Mouse (Mus musculus) ZHBTc4 (cell line): ENCODE measurements around the gene Cxcl14.

Experiments used
- DNase-seq: peaks from one replicate; pipeline ENCODE4 v3.0.0-alpha.2; 2011; ENCODE audit warnings: low read depth, low spot score

Cxcl14 gene

DNA sequence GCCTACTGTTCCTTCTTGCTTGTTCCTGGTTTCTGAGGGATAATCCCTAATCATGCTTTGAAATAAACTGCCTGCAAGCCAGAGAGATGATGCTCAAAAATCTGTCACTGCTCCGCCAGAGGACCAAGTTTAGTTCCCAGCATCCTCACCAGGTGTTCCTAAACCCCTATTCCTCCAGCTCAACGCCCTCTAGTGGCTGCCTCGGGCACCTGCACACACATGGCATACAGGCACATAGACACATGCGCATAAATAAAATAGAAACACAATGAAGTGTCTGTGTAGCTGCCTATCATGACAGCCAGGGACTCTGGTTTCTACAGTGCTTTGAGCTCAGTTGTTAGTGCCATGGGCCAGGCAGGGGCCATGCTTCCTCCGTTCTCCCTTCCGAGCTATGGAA, 6.4 kb downstream of the Cxcl14 start:
- peak; percentile 86 for DNase-seq

DNA sequence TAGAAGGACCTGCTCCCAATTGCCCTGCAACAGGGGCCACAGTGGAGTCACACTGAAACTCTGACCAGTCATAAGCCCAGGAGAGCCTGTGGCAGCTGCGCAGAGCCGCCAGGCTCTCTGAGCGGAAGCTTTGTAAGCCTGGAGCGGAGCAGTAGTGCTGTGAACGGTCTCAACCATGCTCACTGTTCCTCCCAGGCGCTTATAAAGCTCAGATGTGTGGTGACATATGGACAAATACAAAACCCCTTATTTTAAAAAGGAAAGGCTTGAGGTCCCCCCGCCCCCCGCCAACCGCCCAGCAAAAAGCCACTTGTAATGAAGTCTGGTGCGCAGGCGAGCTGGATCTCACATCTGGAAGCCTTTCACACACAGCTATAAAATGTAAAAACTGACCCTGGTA, 7.1 kb downstream of the Cxcl14 start:
- DNase-seq = peak; percentile 32

DNA sequence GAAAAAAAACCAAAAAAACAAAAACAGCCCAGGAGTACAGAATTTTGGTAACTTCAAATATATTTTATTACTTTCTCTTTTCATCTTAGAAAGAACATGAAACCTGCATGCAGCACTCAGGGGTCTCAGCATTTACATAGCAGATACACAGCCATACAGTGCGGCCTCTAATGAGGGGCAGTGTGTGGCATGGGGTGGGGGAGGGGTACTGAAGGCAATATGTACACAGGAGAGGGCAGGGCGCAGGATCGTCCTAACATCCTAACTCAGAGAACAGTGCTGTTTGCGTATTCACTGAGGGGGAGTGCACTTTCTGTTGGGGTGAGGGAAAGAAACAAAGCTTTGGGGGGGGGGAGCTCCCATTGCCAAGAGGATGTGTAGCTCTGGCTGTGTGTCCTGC, 7.8 kb downstream of the Cxcl14 start:
- DNase-seq = no peak

DNA sequence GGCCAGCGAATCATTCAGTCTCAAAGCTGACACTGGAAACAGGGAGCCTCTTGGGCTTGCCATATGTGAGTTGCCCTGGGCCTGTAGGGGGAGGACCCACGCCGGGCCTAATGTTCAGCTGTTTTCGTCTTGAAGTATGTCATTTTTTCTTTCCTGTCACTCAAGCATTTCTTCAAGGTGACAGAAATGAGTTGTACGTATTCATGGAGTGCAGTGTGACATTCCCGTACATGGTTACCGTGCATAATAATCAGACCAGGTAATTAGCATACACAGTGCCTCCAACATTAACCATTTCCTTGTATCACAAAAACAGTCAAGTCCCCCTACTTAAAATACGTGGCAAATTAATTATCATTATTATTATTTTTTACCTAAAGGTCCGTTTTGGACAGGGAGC, 9.3 kb downstream of the Cxcl14 start:
- no peak for DNase-seq

DNA sequence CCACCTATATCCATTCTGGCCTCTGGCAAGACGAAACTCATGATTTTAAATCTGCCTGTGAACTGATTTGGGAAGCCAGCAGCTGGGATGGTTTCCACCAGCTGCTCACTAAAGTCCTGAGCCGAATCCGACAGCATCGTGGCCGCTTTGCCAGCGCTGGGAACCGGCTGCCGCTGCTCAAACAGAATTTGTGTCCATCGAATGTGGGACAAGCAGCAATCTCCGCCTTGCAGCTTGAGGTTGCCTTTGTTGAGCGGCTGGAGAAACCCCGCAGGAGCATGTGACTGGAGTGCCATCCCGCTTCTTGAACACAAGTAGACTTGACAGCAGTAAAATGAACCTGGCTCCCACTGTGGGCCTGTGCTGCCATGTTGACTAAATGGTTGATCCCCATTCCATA, 13.0 kb downstream of the Cxcl14 start:
- no peak for DNase-seq

DNA sequence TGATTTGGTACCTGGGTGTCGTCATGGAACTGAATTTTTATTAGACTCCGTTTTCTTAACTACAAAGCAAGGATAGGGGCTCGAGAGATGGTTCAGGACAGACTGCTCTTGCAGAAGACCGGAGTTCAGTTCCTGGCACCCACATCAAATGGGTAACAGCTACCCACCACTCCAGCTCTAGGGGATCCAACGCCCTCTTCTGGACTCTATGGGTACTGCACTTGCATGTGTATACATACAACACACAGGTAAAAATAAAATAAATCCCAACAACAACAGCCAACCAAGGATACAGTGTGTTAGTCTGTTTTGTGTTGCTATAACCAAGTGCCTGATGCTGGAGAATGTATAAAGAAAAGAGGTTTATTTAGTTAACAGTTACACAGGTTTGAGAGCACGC, 16.0 kb downstream of the Cxcl14 start:
- peak; percentile 46 for DNase-seq

DNA sequence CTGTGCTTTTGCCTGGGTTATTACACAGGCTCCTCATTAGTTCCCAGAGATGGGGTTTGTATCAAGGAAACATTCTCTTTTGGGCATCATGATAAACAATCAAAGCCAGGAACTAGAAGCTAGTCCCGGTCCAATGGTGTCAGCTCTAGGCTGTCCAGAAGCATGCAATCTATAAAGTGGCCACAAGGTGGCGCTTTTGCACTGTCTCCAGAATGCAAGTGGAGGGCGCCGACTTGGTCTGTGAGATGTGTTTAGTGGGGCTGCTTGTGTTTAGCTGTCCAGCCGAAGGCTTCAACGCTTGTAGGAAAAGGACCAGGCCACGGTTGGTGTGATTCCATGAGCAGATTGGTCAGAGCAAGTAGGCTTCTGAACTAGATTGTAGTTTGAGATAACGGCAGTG, 16.9 kb downstream of the Cxcl14 start:
- DNase-seq = peak; percentile 88

DNA sequence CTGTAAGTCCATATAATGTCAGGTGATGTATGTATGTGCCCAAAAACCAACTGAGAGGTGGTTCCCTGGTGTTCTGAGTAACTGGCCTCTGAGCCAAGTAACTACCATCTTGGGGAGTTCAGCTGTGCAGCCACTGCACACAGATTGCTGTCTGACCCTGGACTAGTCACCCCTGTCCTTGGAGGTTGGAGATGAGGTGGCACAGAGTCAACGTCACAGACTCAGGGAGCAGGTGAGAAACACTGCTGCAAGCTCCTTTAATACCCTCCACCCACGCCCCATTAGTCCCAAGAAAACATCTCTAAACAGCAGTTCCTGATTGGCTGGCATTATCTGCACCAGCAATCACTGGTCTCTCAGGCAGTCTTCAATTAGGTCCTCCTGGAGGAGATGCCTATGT, 21.2 kb downstream of the Cxcl14 start:
- no peak for DNase-seq

DNA sequence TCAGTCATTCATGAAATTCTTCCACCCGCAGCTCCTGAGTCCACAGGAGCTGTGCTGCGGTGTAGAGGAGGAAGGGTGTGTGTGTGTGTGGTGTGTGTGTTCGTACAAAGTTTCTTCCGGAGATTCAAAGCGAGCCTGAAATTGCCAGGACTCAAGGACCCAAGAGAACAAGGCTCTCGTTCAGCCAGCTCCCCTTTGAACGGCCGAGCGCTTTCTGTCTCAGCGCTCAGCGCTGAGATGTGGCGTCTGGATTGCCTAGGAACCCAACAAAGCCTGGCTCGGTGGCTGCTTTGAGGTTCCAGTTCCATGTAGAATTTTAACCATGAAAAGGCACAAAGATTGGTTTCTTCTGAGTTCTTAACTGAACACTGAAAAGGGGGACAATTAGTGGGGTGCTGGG, 26.2 kb downstream of the Cxcl14 start:
- DNase-seq = no peak

DNA sequence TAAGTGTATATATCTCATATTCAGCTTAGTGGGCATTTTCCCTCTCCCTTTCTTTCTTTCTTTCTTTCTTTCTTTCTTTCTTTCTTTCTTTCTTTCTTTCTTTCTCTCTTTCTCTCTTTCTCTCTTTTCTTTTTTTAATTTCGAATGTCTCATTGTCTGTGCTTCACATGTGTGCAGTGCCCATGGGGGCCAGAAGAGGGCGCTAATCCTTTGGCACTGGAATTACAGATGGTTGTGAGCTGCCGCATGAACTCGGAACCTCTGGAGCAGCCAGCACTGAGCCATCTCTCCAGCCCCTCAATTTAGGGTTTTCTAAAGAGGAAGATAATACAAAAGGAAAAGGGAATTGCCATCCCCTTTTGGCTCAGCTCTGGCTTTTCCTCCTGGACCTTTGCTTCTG, 29.0 kb downstream of the Cxcl14 start:
- DNase-seq = peak; percentile 81

DNA sequence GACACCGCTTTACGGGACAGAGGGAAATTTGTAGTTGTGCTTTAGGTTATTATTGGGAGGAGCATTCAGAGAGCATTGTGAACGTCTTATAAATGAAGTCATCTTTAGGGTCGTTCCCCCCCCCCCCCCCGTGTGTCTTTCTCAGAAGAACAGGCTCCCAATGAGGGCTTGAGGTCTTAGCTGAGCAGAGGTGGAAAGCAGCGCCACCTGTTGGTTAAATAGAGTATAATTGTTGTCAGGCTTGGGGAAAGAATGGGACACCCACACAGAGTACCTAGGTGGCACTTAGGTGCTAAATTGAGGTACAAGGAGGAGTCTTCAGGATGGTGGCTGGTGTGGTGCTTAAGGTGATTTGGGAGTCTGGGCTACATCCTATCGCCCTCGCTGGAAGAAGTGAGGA, 29.9 kb downstream of the Cxcl14 start:
- peak; percentile 78 for DNase-seq

DNA sequence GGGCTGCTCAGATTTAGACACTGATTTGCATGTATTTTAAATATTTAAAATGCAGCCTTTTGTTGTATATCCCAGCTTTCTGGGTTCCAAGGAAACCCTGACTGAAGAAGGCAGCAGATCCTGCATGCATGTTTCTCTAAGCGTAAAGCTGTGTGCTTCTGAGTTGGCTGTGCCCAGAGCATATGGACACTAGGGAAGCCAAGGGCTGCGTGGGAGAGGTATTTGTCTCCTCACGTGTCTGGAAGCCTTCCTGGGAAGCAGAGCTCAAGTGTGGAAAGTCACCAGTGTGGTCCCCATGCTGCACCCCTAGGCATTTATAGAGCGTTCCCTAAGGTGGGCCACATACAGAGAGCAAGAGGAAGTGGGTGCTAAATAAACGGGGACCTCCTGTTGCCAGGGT, 30.7 kb downstream of the Cxcl14 start:
- DNase-seq = no peak

DNA sequence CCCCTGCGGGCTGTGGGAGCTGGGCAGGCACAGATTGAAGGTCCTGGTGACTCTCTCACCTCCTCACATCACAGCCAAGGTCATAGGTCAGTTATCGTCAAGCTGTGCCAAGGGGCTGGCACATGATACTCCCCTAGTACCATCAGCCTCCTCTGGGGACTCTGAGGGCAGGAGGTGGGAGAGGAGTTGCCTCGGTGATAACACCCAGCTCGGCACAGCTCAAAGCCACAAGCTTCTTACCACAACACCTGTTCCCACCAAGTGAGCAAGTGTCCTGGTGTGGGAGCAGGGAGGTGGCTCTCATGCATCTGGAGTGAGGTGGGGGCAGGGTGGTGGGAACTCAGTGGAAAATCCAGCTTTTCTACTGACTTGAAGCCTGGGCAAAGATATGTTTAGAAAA, 34.1 kb downstream of the Cxcl14 start:
- no peak for DNase-seq

DNA sequence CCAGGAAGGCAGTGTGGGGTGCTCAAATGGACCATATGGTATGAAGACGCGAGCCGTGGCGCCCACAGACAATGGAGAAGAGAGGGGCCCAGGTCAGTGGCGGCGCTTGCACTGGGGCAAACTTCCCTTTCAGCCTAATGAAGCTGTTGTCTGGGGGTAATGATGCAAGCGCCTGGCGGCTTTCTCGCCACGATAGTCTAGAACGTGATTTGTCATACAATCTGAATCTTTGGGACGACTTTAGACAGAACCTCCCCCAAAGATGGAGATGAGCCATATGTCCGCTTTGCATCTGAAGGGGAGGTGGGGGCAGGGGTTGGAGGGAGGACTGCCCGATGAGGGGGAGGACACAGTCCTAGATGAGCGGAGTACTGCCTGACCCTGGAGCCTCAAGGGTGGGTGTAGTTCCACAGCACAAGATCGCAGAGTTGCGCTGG, 36.0 kb downstream of the Cxcl14 start:
- peak; percentile 42 for DNase-seq

DNA sequence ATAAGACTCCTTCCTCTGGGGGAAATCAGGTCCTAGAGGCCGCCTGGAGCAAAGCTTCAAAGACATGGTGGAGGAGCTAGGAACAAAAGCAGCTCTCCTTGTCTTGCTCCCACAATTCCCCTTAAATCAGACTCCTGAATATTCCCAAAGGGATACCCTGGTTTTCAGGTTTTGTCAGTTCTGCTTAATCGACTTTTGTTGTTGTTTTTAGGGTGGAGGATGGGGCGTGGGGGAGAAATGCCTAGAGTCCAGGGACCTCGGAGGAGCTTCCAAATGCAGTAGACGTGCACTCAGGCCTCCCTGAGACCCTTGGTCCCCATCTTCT, 36.5 kb downstream of the Cxcl14 start:
- peak; percentile 22 for DNase-seq

DNA sequence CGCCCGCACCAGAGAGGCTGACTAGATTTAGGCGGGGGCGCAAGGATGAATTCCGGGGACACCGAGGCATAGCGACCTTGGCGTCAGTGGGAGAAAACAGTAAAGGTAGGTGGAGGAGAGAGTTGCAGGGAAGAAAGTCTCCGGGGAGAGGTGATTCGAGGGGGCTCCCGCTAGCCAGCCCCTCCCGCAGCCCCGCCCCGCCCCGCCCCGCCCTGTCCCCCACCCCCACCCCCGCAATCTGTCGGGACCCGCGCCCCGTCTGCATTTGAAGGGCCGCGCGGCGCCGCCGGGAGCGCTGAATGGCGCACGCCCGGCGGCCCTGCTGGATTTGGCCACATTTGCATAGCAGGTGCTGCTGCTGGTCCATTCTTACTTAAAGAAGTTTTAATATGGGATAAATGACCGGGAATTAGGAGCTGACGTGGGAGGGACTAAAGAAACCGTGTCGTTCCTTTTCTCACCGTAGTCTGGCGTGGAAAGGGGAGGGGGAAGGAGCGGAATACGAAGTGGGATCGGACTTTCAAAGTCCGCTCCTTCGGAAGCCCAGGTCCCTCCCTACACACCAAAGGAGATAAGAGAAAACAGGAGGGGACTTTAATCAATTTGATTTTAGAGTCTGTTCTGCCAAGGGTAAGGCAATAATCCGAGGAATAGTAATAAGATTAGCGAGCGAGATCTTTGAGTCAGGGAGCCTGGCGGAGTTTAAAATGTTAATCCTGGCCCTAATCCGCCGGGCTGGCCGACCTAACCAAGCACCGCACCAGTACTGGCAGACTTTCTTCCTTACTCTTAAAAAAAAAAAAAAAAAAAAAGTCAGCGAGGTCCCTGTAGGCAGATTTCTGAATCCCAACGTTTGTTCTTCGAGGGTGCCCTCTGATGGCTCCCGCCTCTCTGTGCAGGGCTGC, 37.1 kb downstream of the Cxcl14 start:
- DNase-seq = peak; percentile 66

DNA sequence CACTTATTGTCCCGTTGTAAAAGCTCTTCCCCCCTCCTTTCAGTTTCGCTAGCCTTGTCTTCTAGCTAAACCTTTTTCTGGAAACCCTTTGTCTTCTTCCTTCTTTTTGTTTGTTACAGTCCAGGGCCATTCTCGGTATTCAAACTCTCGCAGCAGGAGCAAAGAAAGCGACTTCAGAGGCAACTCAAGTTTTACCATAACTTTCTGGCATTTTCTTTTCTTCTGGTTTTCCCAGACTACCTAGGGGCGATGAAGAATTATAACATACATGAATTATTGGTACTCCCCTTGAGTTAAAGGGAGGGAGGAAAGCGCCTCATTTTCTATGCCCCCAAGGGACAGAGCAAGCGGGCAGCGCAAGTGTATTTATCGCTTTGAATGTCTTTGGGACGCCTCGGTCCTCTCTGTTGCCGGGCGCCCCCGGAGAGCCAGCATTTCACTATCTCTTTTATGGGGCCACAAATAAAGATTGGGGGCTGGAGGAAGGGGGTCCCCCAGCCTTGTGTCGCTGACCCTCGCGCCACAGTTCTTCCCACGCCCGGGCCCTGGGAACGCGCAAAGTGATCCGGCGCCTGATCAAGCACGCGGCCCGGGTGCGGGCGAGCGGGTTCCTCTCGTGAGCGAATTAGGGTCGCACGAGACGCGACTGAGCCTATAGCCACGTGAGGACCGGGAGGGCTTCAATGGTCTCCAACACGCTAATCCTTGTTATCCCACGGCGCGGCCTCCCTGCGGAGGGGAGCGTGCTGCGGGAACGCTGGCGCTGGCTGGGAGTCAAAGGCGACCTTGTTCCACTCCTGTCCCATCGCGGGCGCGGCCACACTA, 37.9 kb downstream of the Cxcl14 start:
- DNase-seq = peak; percentile 67

DNA sequence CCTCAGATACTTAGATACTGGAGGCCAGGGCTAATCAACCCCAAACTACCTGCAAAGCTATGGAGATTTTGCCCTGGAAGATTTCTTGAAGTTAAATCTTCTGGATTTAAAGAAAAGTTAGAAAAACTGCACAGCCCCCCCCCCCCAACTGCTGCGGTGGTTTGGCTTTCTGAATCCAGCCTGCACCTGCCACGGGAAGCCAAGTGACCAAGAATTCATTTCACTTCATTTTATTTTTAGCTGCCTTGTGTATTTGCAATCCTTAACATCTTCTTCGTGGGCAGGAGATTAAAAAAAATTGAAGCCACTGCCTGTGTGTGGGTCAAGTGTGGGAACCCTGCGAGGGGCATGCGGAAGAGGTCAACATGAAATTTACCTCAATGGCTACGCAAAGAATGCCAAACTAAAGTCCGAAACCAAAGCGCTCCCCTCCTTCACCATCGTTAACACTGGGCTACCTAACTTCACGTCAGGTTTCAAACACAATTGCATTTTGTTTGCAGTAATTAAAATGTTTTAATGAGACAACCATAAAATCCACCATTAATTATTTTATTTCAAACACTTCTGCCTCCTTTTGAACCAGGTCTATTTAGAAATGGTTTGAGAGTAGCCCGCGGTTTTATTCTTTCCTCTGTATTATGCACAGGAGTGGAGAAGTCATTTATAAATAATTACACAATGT, 38.7 kb downstream of the Cxcl14 start:
- no peak for DNase-seq

DNA sequence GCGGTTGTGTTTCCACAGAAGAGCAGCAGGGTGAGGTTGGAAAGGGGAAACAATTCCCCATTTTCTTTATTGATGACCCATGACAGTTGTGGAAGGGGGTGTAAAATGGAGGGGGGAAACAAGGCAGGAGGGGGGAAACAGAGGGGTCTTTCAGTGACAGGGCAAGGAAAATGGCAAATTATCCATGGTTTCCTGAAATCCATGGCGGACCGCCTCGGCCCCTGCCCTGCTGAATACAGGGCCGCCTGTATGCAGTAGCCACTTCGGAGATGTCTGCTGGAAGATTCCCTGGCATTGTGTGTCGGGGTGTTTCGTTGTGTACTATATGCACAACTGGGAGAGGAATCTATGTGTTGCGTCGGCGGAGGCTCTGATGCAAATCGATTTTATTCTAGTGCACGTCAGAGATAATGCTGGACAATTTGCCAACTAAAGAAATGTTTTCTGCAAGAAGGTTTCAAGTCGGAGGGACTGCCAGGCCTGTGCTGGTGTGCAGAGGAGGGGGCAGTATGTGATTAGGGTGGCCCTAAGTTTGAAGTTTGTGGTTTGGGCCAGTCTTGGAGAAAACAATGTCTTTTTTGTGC, 39.5 kb downstream of the Cxcl14 start:
- no peak for DNase-seq

DNA sequence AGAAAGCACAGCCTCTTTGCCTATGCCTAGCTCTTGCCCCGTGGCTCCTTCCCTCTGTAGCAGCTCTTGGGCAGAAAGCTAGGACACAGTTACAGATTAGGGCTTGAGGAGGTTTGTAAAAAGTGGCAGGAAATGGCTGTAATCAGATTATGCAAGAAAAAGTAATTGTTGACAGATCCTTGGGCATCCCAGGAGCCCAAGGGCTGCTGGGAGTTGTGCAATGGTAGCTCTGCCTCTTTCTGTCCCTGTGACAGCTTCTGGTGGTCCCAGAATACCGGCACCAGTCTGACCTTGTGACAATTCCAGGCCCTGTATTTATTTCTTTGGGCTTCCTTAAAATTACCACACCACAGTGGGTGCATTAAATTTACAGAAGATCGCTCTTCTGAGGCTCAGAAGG, 43.0 kb downstream of the Cxcl14 start:
- DNase-seq = no peak

DNA sequence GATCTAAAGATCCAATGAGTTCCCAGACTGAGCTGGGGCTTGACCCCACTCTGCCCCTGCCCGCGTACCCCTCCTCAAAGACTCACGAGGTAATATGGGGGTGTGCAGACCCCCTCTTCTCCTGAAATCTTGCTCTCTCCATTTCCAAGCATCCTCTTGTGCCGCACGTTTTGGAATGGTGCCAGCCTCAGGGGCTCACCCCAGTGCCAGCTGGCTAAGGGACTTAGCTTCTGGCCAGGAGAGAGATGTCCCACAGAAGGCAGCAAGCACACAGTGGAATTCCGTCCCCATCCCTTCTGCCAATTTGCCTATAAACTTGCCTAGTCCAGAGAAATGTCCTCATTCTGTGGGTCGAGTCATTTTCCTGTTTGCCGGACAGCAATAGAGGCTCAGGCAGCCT, 43.6 kb downstream of the Cxcl14 start:
- no peak for DNase-seq
